Comparison of ENCODE assay signal across 8 mouse cellular contexts in genomic region chr11:98776052-98776764, GRCm38 (mm10). TPM values are rescaled to one million over a fixed set of nuclear protein-coding genes. Genes with fewer than 3 reads are reported as not detected.
DNase-seq lines count a peak whose midpoint lies in the region; ATAC-seq and TF ChIP-seq lines count a peak whose summit lies in the region.

No protein-coding gene starts in this region.

- peak overlapping the region; percentile 44 for H3K4me3 ChIP-seq in kidney, embryonic 16.5 days (ENCODE audit: low read length)
- peak overlapping the region; percentile 99; the same call in 1 of the 2 replicates for H3K4me3 ChIP-seq in cortical plate, adult 2 months (ENCODE audit: insufficient read depth, low read length)
- no peak overlapping the region for H3K4me3 ChIP-seq in hindbrain, postnatal 0 days (ENCODE audit: low read length)
- H3K4me3 ChIP-seq in midbrain, postnatal 0 days (ENCODE audit: low read depth, low read length), result no peak overlapping the region

- H3K27me3 ChIP-seq in kidney, embryonic 16.5 days (ENCODE audit: insufficient read depth, low read length), result no peaks in the 10 kb centered on the region
- H3K27me3 ChIP-seq in hindbrain, postnatal 0 days (ENCODE audit: insufficient read depth, low read length), result no peaks in the 10 kb centered on the region
- no peaks in the 10 kb centered on the region for H3K27me3 ChIP-seq in midbrain, postnatal 0 days (ENCODE audit: insufficient read depth, low read length)

- peak overlapping the region; percentile 62 for H3K9ac ChIP-seq in kidney, embryonic 16.5 days (replicated peaks; ENCODE audit: low read length)
- H3K9ac ChIP-seq in hindbrain, postnatal 0 days (replicated peaks; ENCODE audit: low read length), result no peak overlapping the region; the same call in none of the 2 replicates
- no peak overlapping the region for H3K9ac ChIP-seq in midbrain, postnatal 0 days (replicated peaks; ENCODE audit: low read length, poor library complexity, severe bottlenecking)

- H3K4me1 ChIP-seq in kidney, embryonic 16.5 days (ENCODE audit: insufficient read depth, low read length), result peaks cover 70% of the 10 kb centered on the region
- H3K4me1 ChIP-seq in cortical plate, adult 2 months (ENCODE audit: control insufficient read depth, insufficient read depth, low read length), result peaks cover 4% of the 10 kb centered on the region; the same call in 1 of the 2 replicates
- peaks cover 30% of the 10 kb centered on the region for H3K4me1 ChIP-seq in hindbrain, postnatal 0 days (ENCODE audit: insufficient read depth, low read length)
- peaks cover 12% of the 10 kb centered on the region; the same call in 1 of the 2 replicates for H3K4me1 ChIP-seq in midbrain, postnatal 0 days (ENCODE audit: insufficient read depth, low read length)

- no peak for DNase-seq in kidney, postnatal 14 days
- DNase-seq in hindbrain, postnatal 0 days (ENCODE audit: low spot score), result no peak
- DNase-seq in midbrain, postnatal 0 days (ENCODE audit: low spot score), result no peak
- DNase-seq in retina, postnatal 1 day, result no peak
- no peak for DNase-seq in right cerebral cortex, postnatal 4 days
- no peak for DNase-seq in kidney, adult 8-10 months

- 31% methylated on average over 12 of the region's 12 CpGs for WGBS in kidney, embryonic 16.5 days
- 55% methylated on average over 12 of the region's 12 CpGs for WGBS in hindbrain, postnatal 0 days
- 55% methylated on average over 12 of the region's 12 CpGs for WGBS in midbrain, postnatal 0 days

- no peaks in the 10 kb centered on the region for H3K36me3 ChIP-seq in kidney, embryonic 16.5 days (ENCODE audit: insufficient read depth, low read length)
- 0 out of 2 replicates have a peak, but pooled peaks cover 2% of the 10 kb centered on the region for H3K36me3 ChIP-seq in hindbrain, postnatal 0 days (ENCODE audit: insufficient read depth, low read length)
- H3K36me3 ChIP-seq in midbrain, postnatal 0 days (ENCODE audit: insufficient read depth, low read length), result peaks cover 6% of the 10 kb centered on the region

- H3K27ac ChIP-seq in kidney, embryonic 16.5 days (ENCODE audit: low read length), result peak overlapping the region; percentile 94
- peak overlapping the region; percentile 81 for H3K27ac ChIP-seq in cortical plate, adult 2 months (ENCODE audit: insufficient read depth, low read length)
- H3K27ac ChIP-seq in hindbrain, postnatal 0 days, result peak overlapping the region; percentile 84
- peak overlapping the region; percentile 57 for H3K27ac ChIP-seq in midbrain, postnatal 0 days (ENCODE audit: low read depth, low read length)

- H3K9me3 ChIP-seq in kidney, embryonic 16.5 days (ENCODE audit: low read length), result no peaks in the 10 kb centered on the region
- H3K9me3 ChIP-seq in hindbrain, postnatal 0 days (ENCODE audit: low read length), result no peaks in the 10 kb centered on the region
- no peaks in the 10 kb centered on the region for H3K9me3 ChIP-seq in midbrain, postnatal 0 days (ENCODE audit: low read length)

- TF ChIP-seq CTCF in cortical plate, adult 2 months (IDR thresholded peaks at IDR 0.05; ENCODE audit: extremely low read depth, insufficient read depth, low read length), result no peak
- TF ChIP-seq CTCF in hindbrain, postnatal 0 days (IDR thresholded peaks at IDR 0.05; ENCODE audit: low read depth), result no peak
- TF ChIP-seq CTCF in midbrain, postnatal 0 days (IDR thresholded peaks at IDR 0.05), result no peak

- peak overlapping the region; percentile 82 for H3K4me2 ChIP-seq in kidney, embryonic 16.5 days (replicated peaks; ENCODE audit: low read depth, low read length)
- peak overlapping the region; percentile 76 for H3K4me2 ChIP-seq in hindbrain, postnatal 0 days (ENCODE audit: low read depth, low read length)
- H3K4me2 ChIP-seq in midbrain, postnatal 0 days (ENCODE audit: low read depth, low read length, poor library complexity, severe bottlenecking), result peak overlapping the region; percentile 96; the same call in 1 of the 2 replicates

- no peak for TF ChIP-seq POLR2A in cortical plate, adult 2 months (IDR thresholded peaks at IDR 0.05; ENCODE audit: extremely low read depth, insufficient read depth, low read length)

- ATAC-seq in kidney, embryonic 16.5 days (ENCODE audit: low FRiP score, low TSS enrichment), result no peak
- no peak for ATAC-seq in hindbrain, postnatal 0 days
- ATAC-seq in midbrain, postnatal 0 days (ENCODE audit: low FRiP score), result no peak

RNA-seq across cellular contexts. Expression of gene Nr1d1, which starts 1.1 kb away (rescaled TPM):
- 2.2 and 2.4 TPM in 2 replicates for polyA plus RNA-seq in kidney, embryonic 16.5 days (2015; fragmentation: Nextera tagmentation; extraction: Ambion mirVana)
- 153 and 156 TPM in 2 replicates for polyA plus RNA-seq in cortical plate, adult 2 months (2012; rRNA removed)
- total RNA-seq in hindbrain, postnatal 0 days (2014; rRNA removed), result 7.5 and 8.6 TPM in 2 replicates
- polyA plus RNA-seq in hindbrain, postnatal 0 days (2015; fragmentation: Nextera tagmentation; extraction: Ambion mirVana), result 10.2 and 13.5 TPM in 2 replicates
- 7.1 and 11.0 TPM in 2 replicates for total RNA-seq in midbrain, postnatal 0 days (2014; rRNA removed)
- 12.3 and 14.3 TPM in 2 replicates for polyA plus RNA-seq in midbrain, postnatal 0 days (2015; fragmentation: Nextera tagmentation; extraction: Ambion mirVana)

RNA-seq across cellular contexts. Expression of gene Msl1, which starts 19.1 kb away (rescaled TPM):
- polyA plus RNA-seq in kidney, embryonic 16.5 days (2015; fragmentation: Nextera tagmentation; extraction: Ambion mirVana), result 23.7 and 24.2 TPM in 2 replicates
- polyA plus RNA-seq in cortical plate, adult 2 months (2012; rRNA removed), result 119 and 131 TPM in 2 replicates
- 77.7 and 94.3 TPM in 2 replicates for total RNA-seq in hindbrain, postnatal 0 days (2014; rRNA removed)
- 25.0 and 25.4 TPM in 2 replicates for polyA plus RNA-seq in hindbrain, postnatal 0 days (2015; fragmentation: Nextera tagmentation; extraction: Ambion mirVana)
- total RNA-seq in midbrain, postnatal 0 days (2014; rRNA removed), result 88.3 and 107 TPM in 2 replicates
- 22.3 and 25.8 TPM in 2 replicates for polyA plus RNA-seq in midbrain, postnatal 0 days (2015; fragmentation: Nextera tagmentation; extraction: Ambion mirVana)

RNA-seq across cellular contexts. Expression of gene Casc3, which starts 28.5 kb away (rescaled TPM):
- 36.2 and 41.0 TPM in 2 replicates for polyA plus RNA-seq in kidney, embryonic 16.5 days (2015; fragmentation: Nextera tagmentation; extraction: Ambion mirVana)
- polyA plus RNA-seq in cortical plate, adult 2 months (2012; rRNA removed), result 44.9 and 47.4 TPM in 2 replicates
- total RNA-seq in hindbrain, postnatal 0 days (2014; rRNA removed), result 24.4 and 74.0 TPM in 2 replicates
- 35.4 and 35.7 TPM in 2 replicates for polyA plus RNA-seq in hindbrain, postnatal 0 days (2015; fragmentation: Nextera tagmentation; extraction: Ambion mirVana)
- total RNA-seq in midbrain, postnatal 0 days (2014; rRNA removed), result 29.4 and 32.2 TPM in 2 replicates
- 34.0 and 39.7 TPM in 2 replicates for polyA plus RNA-seq in midbrain, postnatal 0 days (2015; fragmentation: Nextera tagmentation; extraction: Ambion mirVana)

RNA-seq across cellular contexts. Expression of gene Thra, which starts 35.8 kb away (rescaled TPM):
- polyA plus RNA-seq in kidney, embryonic 16.5 days (2015; fragmentation: Nextera tagmentation; extraction: Ambion mirVana), result 24.4 and 25.9 TPM in 2 replicates
- 721 and 771 TPM in 2 replicates for polyA plus RNA-seq in cortical plate, adult 2 months (2012; rRNA removed)
- 725 and 812 TPM in 2 replicates for total RNA-seq in hindbrain, postnatal 0 days (2014; rRNA removed)
- 160 TPM in 2 replicates for polyA plus RNA-seq in hindbrain, postnatal 0 days (2015; fragmentation: Nextera tagmentation; extraction: Ambion mirVana)
- 774 and 843 TPM in 2 replicates for total RNA-seq in midbrain, postnatal 0 days (2014; rRNA removed)
- polyA plus RNA-seq in midbrain, postnatal 0 days (2015; fragmentation: Nextera tagmentation; extraction: Ambion mirVana), result 165 and 182 TPM in 2 replicates

RNA-seq across cellular contexts. Expression of gene Med24, which starts 47.0 kb away (rescaled TPM):
- 71.4 and 73.9 TPM in 2 replicates for polyA plus RNA-seq in kidney, embryonic 16.5 days (2015; fragmentation: Nextera tagmentation; extraction: Ambion mirVana)
- polyA plus RNA-seq in cortical plate, adult 2 months (2012; rRNA removed), result 127 and 144 TPM in 2 replicates
- 63.2 and 88.6 TPM in 2 replicates for total RNA-seq in hindbrain, postnatal 0 days (2014; rRNA removed)
- polyA plus RNA-seq in hindbrain, postnatal 0 days (2015; fragmentation: Nextera tagmentation; extraction: Ambion mirVana), result 47.1 and 48.3 TPM in 2 replicates
- 66.6 and 81.2 TPM in 2 replicates for total RNA-seq in midbrain, postnatal 0 days (2014; rRNA removed)
- polyA plus RNA-seq in midbrain, postnatal 0 days (2015; fragmentation: Nextera tagmentation; extraction: Ambion mirVana), result 52.2 and 59.8 TPM in 2 replicates

Comparison
In these comparisons a context has a peak if more than half of its experiments do, and no peak if none do; other contexts are left out.
1. H3K4me3 ChIP-seq: peak in kidney, embryonic 16.5 days (single experiment) and cortical plate, adult 2 months (single experiment); none in hindbrain, postnatal 0 days (single experiment) and midbrain, postnatal 0 days (single experiment).
2. RNA of gene Nr1d1, which starts 1.1 kb away (polyA plus RNA-seq): 153 to 156 TPM in cortical plate, adult 2 months; 12.3 to 14.3 TPM in midbrain, postnatal 0 days, 10.2 to 13.5 TPM in hindbrain, postnatal 0 days and 2.2 to 2.4 TPM in kidney, embryonic 16.5 days; every median in the first group is over 10 times any median in the second.
3. Peak in every context shown above with its lines, with median percentiles within 50 percentile points of each other: H3K27ac ChIP-seq and H3K4me2 ChIP-seq.